Mouse (Mus musculus) cerebellum, adult 2 months (tissue): Measurements from ENCODE around the gene E2f3. TPM values are rescaled to one million over a fixed set of nuclear protein-coding genes. Genes with fewer than 3 reads are reported as not detected.

Experiments
- DNase-seq, 2 experiments: peaks; one replicate each; pipeline ENCODE4 v3.0.0; 2021
- H3K27ac ChIP-seq: fragments of 200-500 bp; 2 replicates; pipeline ENCODE4 v1.5.1; 2012; ENCODE audit warnings: low read length, control low read depth, inconsistent platforms; ENCODE audit not compliant: insufficient read depth
- H3K27me3 ChIP-seq: fragments of 200-500 bp; 2 replicates; pipeline ENCODE4 v1.6.1; 2012; ENCODE audit warnings: inconsistent platforms, mild to moderate bottlenecking, low read length, moderate library complexity; ENCODE audit not compliant: control insufficient read depth, insufficient read depth
- H3K4me1 ChIP-seq: fragments of 200-500 bp; 2 replicates; pipeline ENCODE4 v1.6.1; 2011; ENCODE audit warnings: low read length; ENCODE audit not compliant: control insufficient read depth, insufficient read depth
- H3K4me3 ChIP-seq: fragments of 200-500 bp; replicated peaks from 2 replicates; pipeline ENCODE3; 2011; ENCODE audit warnings: mild to moderate bottlenecking, low read depth, low read length, control low read depth; ENCODE audit not compliant: insufficient read depth
- CTCF ChIP-seq: fragments of 200-500 bp; IDR thresholded peaks from 2 replicates; pipeline ENCODE4 v1.5.1; 2011; ENCODE audit warnings: low read depth, mild to moderate bottlenecking, control low read depth, low read length, moderate library complexity, borderline replicate concordance; ENCODE audit not compliant: insufficient read depth
- POLR2A ChIP-seq: fragments of 200-500 bp; IDR thresholded peaks from 2 replicates; pipeline ENCODE4 v1.6.1; 2011; ENCODE audit warnings: low read length, control low read depth, borderline replicate concordance; ENCODE audit not compliant: insufficient read depth
- WGBS: fragments of 180-500 bp; shearing (Covaris S2); methylation state at CpG from one replicate; pipeline ENCODE4 v1.1.7; 2018; 5-methylcytosine and 5-hydroxymethylcytosine counted together
- polyA plus RNA-seq: library from polyadenylated mRNA; depleted of rRNA; stranded (reverse); fragments of >200 nt; gene quantifications from 2 replicates; pipeline ENCODE4 v1.2.3, GENCODE M21; 2012; rRNA removed

E2f3 gene
- 10.0 and 10.9 TPM in 2 replicates for polyA plus RNA-seq

DNA sequence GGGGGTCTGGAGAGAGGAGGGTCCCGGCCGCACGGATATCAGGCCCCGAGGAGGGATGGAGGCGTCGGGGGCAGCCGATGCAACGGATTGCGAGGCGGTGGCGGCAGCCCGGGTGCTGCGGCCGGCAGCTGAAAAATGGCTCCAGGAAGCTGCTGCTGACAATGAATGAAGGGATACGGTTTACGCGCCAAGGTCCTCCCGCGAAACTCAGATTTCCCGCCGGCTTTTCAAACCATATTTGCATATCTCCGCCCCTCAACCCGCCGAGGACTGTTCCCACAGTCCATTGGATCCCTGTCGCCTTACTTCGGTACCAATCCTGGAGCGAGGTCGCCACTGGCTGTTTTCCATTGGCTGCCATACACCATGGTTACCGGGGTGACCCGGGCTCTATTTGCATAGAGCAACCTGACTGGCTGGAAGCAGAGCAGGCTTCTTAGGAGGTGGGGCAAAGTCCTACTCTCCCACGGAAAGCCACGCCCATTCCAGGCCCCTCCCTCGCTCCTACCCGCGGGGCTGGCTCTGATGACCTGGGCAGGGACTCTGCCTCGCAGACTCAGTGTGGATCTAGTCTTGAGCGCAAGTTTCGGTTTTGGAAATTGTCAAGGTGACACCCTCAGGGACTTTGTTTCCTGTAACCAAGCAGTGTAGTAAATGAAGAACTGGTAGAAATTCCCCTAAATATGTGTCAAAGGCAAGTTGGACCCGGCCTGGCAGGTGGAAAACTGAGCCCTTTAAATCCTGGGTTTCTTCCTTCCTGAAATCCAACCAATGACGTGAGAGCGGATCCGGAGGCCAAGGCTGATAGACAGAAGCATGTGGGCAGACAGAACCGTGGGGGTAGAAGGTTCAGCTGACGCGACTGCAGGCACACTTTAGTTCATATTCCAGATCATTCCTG, at the start of gene E2f3:
Gene E2f3 (minus strand): TSS at position 209 of the 901 bp plus-strand sequence.
- Histone ChIP-seq H3K27me3 (no peaks in the 10 kb centered on the region), H3K4me3 (peak within 1 kb of the TSS; percentile 61), H3K4me1 (no peaks in the 10 kb centered on the region), H3K27ac (no peak within 1 kb of the TSS)
- TF ChIP-seq CTCF, result no peak
- 0 out of 2 replicates have a peak, but pooled peaks have one; percentile 18 for TF ChIP-seq POLR2A
- under 1% methylated on average over 45 of the region's 45 CpGs for WGBS
- DNase-seq, result peak; percentile 98 to 100

DNA sequence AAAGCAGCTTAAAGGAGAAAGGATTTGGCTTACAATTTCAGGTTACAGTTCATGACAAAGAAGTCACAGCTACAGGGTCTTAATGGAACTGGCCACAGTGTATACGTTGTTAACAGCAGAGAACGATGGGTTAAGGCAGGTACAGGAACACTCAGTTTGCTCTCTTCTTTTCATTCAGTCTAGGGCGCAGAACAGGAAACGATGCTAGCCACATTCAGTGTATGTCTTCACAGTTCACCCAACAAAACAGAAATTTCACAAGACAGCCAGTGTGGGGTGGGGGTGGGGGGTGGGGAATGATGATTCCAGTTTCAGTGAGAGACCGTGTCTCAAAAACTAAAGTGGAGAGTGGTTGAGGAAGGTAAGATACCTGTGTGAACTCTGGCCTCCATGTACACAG, 48.7 kb upstream of the E2f3 start:
- no peak overlapping the region for H3K4me3 ChIP-seq
- WGBS, result 96% methylated on average over 5 of the region's 5 CpGs
- peaks cover 3% of the 10 kb centered on the region for H3K4me1 ChIP-seq
- DNase-seq, result no peak
- no peak overlapping the region for H3K27ac ChIP-seq
- no peak for TF ChIP-seq CTCF
- TF ChIP-seq POLR2A, result no peak
- H3K27me3 ChIP-seq, result no peaks in the 10 kb centered on the region

DNA sequence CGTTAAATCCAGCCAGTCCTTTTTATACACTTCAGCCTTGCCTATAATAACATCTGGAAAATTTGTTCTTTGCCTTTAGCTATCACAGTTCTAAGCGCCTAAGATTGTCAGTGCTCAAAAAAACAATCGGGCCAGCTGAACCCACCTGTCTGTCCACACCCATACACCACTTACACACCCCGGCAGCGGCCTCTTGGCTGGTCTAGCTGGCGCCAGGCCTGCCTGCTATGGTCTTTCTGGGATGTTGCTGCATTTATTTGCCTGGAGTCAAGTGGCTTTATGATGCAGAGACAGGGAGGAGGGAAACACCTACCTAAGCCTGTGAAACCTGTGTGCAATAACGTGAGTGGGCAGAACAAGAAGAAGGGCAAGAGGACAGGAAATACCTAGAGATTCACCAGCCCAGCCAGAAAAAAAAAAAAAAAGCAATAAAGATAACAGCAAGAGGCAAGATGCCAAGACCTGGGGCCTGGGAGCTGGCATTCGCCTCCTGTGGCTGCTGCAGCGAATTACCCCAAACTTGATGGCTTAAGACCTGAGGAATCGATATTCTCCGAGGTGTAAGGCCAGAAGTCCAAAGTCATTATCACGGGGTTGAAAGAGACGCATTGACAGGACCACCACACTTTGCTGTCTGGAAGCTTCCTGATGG, 45.9 kb upstream of the E2f3 start:
- DNase-seq, result no peak
- WGBS, result 50% methylated on average over 13 of the region's 13 CpGs
- TF ChIP-seq CTCF (no peak), POLR2A (no peak)

DNA sequence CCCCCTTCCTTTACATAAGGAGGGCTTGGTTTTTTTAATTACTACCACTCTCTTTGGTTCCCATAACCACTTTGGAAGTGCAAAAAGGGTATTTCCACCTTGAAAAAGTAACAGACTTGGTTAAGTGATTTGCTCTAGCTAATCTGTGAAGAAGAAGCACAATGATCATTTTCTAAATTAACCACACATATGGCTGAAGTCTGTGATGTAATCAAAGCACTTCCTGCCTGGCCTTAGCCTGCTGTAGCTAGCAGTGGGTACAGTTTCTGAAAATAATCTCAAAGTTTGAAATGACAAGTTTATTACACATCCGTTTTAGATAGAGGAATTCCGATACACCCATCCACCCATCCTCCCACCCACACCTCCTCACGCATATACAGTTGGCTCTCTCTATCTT, 42.0 kb upstream of the E2f3 start:
- 96% methylated on average over 3 of the region's 3 CpGs for WGBS
- H3K4me3 ChIP-seq, result no peak overlapping the region
- DNase-seq, result no peak
- no peaks in the 10 kb centered on the region; the same call in 1 of the 2 replicates for H3K4me1 ChIP-seq
- H3K27me3 ChIP-seq, result no peaks in the 10 kb centered on the region
- no peak for TF ChIP-seq POLR2A
- no peak overlapping the region for H3K27ac ChIP-seq

More for the DNA sequence above, 45.9 kb upstream of the E2f3 start:
- no peak overlapping the region for H3K4me3 ChIP-seq
- no peak overlapping the region for H3K27ac ChIP-seq
- H3K4me1 ChIP-seq, result no peaks in the 10 kb centered on the region; the same call in 1 of the 2 replicates
- H3K27me3 ChIP-seq, result no peaks in the 10 kb centered on the region

DNA sequence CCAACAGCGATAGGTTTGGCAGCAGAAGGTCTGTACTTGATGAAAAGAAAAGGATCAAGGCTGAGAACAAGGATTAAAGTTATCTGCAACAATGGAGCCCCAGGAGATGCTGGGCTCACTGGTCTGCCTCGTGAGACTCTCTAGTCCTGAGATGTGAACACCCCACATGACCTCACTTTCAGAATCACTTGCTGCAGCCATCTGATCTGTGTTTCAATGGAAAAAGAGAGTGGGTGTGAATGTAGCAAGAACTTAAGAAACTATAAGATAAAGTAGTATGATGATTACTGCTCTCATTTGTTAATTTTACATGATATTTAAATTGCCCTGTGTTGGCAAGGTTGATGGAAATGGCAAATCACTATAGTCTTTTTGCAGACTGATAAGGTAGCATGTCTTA, 36.6 kb upstream of the E2f3 start:
- Histone ChIP-seq H3K27me3 (no peaks in the 10 kb centered on the region), H3K4me3 (no peak overlapping the region)
- WGBS, result 95% methylated on average over 2 of the region's 2 CpGs

DNA sequence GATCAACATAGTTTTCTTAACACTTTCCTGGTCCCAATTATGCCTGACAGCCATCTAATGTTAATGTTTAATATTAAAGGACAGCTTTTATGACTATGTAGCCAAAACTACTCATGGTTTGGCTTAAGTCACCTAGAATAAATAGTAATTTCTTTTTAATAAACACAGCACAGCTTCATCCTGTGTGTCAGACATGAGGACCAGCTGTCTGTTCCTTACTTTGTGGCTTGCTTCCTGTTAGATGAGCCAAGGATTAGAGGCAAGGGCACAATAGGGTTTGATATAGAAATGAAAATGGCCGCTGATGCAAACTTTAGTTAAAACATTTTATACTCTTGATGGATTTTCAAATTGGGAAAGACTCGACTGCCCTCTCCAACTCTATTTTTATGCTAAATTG, 32.7 kb upstream of the E2f3 start:
- Histone ChIP-seq H3K27me3 (no peaks in the 10 kb centered on the region), H3K27ac (no peak overlapping the region), H3K4me3 (no peak overlapping the region), H3K4me1 (no peaks in the 10 kb centered on the region)
- 78% methylated on average over 2 of the region's 2 CpGs for WGBS
- TF ChIP-seq POLR2A (no peak), CTCF (no peak)
- no peak for DNase-seq

More for the DNA sequence above, 36.6 kb upstream of the E2f3 start:
- TF ChIP-seq CTCF, result no peak
- no peak for TF ChIP-seq POLR2A
- no peak for DNase-seq
- no peak overlapping the region for H3K27ac ChIP-seq
- H3K4me1 ChIP-seq, result no peaks in the 10 kb centered on the region

DNA sequence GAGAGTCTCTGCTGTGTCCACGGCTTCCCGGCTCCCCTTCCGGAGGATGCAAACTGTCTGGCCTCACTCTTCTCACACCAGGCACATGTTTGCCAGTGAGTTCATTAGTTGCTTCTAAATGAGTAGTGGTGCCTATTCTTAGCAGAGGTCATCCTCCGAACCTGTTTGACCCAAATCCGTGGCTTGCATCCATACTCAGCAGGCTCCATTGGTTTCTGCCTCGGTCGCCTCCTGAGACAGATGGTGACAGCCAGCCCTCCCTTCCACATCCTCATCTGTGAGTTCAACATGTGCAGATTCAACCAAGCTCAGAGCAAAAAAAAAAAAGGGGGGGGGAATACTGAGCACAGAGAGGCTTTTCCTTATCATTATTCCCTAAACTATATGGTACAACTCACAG, 31.7 kb upstream of the E2f3 start:
- H3K4me3 ChIP-seq, result no peak overlapping the region
- no peak for TF ChIP-seq POLR2A
- TF ChIP-seq CTCF, result no peak
- WGBS, result 47% methylated on average over 7 of the region's 7 CpGs
- no peaks in the 10 kb centered on the region for H3K4me1 ChIP-seq
- no peak overlapping the region for H3K27ac ChIP-seq
- no peak for DNase-seq
- H3K27me3 ChIP-seq, result no peaks in the 10 kb centered on the region
